Mouse (Mus musculus) frontal cortex, postnatal 25 days (tissue): ENCODE measurements around the gene Tmem19.

ENCODE experiments used
- DNase-seq, 2 experiments: peaks; one replicate each; pipeline ENCODE4 v3.0.0; 2022; ENCODE audit warnings: low spot score in 2 of 2

Tmem19 gene

DNA sequence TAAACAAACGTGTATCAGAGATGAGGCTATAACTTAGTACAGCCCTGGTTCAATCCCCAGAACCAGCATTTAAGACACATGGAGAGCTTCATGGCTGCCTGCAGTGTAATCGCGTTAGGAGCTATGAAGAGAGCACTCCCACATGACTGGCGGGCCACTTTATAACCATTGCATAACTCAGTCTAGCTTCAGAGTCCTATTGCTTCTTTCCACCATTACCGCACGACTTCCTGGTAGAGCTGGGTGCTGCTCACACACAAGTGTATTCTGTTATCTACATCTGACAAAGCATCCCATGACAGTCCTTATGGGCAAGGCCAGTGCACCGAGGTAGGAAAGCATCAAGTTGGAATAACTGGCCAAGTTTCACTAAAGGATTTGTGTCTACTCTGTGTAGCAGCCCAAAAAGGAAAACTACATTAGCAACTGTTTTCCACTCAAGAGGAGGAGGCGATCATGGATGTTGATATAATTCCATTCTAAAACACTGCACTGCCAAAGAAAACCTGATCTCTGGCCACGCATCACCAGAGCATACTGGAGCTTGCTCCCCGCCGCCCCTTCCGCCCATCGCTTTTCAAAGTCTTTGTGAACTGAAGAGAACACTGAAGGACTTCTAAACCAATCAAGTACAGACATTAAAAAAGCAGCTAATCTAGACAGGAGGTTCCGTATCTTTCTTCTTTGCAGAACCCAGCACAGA lies 50.9 kb downstream of the Tmem19 start:
- no peak for DNase-seq

DNA sequence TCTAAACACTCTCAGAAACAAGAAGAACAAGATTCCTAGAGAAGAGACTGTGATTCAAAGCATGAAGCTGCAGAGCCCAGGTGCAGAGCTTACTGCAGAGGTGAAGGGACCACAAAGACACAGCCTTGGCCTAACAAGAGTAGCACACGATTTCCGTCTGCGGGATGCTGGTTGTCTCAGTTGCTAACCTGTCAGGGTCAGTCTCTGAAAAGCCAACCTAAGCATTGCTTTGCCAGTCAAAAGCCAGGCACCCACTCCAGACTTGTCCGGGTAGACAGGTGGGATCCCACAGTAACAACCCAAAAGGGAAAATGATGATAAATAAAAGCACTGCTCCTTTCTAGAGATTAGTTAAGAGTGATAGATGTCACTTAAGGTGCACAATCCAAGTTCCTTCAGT lies 53.1 kb downstream of the Tmem19 start:
- no peak for DNase-seq

DNA sequence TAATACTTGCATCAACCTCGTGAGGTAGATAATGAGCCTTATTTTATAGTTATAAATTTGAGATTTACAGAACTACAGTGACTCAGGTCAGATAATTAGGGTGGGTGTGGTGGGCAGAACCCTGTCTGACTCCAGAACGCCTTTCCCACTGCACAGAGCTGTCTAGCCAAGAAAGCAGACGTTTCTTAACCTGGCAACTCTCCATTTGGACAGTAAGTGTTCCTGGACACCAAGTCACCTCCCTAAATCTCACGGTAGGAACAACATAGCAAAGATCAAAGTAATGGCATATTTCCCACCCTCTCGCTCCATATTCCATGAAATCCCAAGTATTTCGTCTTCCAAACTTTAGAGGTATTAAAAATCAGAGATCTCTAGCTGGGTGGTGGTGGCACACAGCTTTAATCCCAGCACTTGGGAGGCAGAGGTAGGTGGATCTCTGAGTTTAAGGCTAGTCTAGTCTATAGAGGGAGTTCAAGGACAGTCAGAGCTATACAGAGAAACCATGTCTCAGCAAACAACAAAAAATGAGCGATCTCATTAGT lies 54.9 kb downstream of the Tmem19 start:
- DNase-seq, result no peak

DNA sequence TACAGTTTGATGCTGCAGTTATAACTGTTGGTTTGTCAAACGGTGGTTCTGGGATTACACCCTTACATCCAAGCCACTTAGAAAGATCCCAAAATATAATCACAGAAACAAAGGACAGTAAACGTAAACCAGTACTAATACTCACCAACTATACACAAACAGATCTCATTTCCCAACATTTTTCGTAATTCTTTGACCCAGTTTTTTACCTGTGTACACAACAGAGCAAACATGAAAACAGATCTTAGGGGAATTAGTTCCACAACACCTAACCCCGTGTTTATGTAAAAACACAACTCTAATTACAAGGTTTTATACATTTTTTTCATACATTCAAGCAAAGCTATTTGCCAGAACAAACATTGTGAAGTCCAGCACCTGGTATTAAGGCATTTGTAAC lies 63.6 kb downstream of the Tmem19 start:
- no peak for DNase-seq

DNA sequence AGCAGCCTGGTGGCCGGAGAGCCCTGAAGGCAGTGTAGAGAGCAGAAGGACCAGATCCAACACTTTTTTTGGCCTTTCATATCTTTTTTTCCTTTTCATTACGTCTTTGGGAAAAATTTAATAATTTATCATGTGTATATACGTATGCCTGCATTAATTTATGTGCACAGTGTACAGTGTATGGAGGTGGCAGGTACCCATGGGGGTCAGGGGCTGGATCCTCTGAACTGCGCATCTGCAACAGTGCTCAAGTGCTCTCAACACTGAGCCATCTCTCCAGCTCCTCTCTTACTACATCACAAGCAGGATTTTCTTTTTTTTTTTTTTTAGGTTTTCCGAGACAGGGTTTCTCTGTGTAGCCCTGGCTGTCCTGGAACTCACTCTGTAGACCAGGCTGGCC lies 64.7 kb downstream of the Tmem19 start:
- no peak for DNase-seq

DNA sequence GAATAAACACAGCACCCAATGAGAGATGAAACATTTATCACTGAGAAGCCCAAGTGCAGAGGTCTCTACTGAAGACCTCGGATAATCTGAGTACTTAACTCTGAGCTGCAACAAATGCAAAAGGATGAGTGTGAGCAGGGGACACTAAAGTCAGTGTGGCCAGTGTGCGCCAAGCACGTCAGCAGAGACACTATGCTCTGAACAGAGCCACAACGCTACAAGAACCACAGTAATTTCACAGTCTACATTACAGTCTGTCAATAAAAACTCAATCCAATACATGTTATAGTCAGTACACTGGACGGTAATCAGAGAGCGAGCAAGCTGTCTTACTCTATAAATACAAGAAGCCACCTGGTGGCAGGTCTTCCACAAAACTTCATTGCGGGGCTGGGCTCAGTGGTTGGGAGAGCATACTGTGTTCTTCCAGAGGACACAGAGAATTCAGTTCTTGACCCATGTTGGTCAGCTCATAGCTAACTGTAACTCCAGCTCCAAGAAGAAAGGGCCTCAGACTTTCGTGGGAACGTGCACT lies 65.8 kb downstream of the Tmem19 start:
- DNase-seq, result no peak

DNA sequence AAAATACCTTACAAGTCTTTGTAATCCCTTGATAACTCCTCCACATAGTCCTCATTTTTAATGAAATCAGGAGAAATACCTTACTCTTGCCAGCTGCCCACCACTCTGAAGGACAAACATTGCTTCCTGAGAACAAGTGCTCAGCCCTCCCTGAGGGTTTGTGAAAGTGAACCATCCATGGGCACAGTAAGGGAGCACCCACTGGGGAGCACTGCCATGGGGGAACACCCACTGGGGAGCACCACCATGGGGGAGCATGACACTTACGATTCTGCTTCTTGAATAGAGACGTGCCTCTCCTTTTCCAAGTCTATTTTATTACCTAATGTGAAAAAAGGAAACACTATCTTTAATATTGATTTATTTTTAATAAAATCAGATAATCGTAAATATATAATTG lies 67.1 kb downstream of the Tmem19 start:
- DNase-seq, result no peak

DNA sequence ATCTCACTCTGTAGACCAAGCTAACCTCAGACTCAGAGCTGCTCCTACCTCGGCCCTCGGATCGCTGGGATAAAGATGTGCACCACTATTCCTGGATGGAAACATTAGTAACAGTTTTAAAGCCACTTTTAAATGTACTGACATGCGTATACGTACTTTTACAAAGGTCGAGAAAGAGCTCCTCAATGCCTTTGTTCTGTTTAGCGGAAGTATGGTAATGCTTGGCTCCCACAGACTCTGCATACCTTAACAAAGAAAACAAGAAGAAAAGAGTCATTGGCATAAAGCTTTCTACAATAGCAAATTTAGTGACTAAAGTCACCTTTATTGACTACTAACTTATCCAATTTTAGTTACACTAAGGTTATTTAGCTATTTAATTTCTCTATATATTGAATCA lies 67.6 kb downstream of the Tmem19 start:
- no peak for DNase-seq

DNA sequence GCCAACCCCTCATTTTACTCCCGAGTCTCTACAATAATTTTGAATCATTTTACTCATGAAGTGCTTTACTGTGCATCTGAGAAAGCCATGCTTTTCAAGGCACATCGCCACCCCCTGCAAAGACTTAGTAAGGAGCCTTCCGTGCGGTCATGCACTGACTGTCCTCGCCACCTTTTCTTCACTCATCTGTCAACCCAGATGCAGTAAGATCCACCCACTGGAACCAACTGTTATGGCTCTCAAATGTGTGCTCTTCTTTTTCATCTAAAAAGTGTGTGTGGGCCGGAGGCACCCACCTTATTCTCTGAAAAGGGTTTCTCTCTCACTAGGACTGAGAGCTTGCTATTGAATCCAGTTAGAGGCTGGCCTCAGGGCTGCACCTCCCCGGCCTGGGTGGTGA lies 68.4 kb downstream of the Tmem19 start:
- DNase-seq, result no peak

DNA sequence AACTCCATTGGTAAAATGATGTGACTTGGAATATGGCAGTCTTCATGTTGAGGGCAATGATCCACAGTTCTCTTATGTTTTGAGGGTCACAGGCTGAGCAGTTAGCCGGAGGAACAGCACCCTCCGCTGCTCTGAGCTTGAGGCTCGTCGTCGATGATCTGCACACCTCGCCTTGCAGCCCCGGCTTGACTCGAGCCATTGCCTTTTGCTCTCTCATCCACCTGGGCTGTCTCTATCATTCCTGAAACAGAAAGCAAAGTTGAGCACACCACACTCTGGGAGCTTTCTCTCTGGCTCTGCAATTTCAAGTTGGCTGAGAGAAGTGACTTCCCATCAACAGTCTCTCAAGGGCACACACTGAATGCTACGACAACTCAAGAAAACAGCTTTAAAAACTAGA lies 71.6 kb downstream of the Tmem19 start:
- no peak for DNase-seq
